Mouse (Mus musculus) spleen, postnatal 14 days (tissue): ENCODE results near the gene Cry2.

Experiments
- DNase-seq, 2 experiments: peaks; one replicate each; pipeline ENCODE4 v3.0.0; 2021 to 2022; ENCODE audit warnings: low spot score in 2 of 2

Cry2 gene

GRCm38 (mm10) chr2:92388891-92389641, 44.8 kb downstream of the Cry2 start:
- DNase-seq, result peak in 1 of 2 experiments; percentile 8

GRCm38 (mm10) chr2:92388081-92388517, 45.7 kb downstream of the Cry2 start:
- no peak for DNase-seq

GRCm38 (mm10) chr2:92387646-92388045, 46.2 kb downstream of the Cry2 start:
- no peak for DNase-seq

GRCm38 (mm10) chr2:92386821-92387570, 46.8 kb downstream of the Cry2 start:
- no peak for DNase-seq

GRCm38 (mm10) chr2:92385113-92386051, 48.5 kb downstream of the Cry2 start:
- DNase-seq, result no peak

GRCm38 (mm10) chr2:92384101-92384500, 49.7 kb downstream of the Cry2 start:
- no peak for DNase-seq

- DNase-seq, result no peak
Observed at GRCm38 (mm10) chr2:92382759-92383158, 51.1 kb downstream of the Cry2 start.

- no peak for DNase-seq
Observed at GRCm38 (mm10) chr2:92381901-92382588, 51.8 kb downstream of the Cry2 start, which contains the start of gene 1700029I15Rik. Gene 1700029I15Rik, plus strand, starts transcription at chr2:92382538.

- DNase-seq, result no peak
Observed at GRCm38 (mm10) chr2:92381161-92381560, 52.7 kb downstream of the Cry2 start.

- DNase-seq, result no peak
Observed at GRCm38 (mm10) chr2:92380495-92381050, 53.3 kb downstream of the Cry2 start.

GRCm38 (mm10) chr2:92379783-92380494, 53.9 kb downstream of the Cry2 start:
- DNase-seq, result no peak

GRCm38 (mm10) chr2:92377320-92377719, 56.5 kb downstream of the Cry2 start:
- DNase-seq, result no peak

GRCm38 (mm10) chr2:92376300-92376699, 57.5 kb downstream of the Cry2 start:
- DNase-seq, result no peak

- no peak for DNase-seq
Observed at GRCm38 (mm10) chr2:92375788-92376187, 58.1 kb downstream of the Cry2 start.

- DNase-seq, result peak; percentile 80 to 86
Observed at GRCm38 (mm10) chr2:92375099-92375623, 58.7 kb downstream of the Cry2 start.

GRCm38 (mm10) chr2:92374514-92374913, 59.3 kb downstream of the Cry2 start, which contains the start of the genes Pex16 and Large2:
Gene Pex16, plus strand, starts transcription at chr2:92374676.
Gene Large2, minus strand, starts transcription at chr2:92374869.
- peak in 1 of 2 experiments; percentile 27 for DNase-seq

GRCm38 (mm10) chr2:92373437-92373813, 60.4 kb downstream of the Cry2 start:
- DNase-seq, result no peak

- no peak for DNase-seq
Observed at GRCm38 (mm10) chr2:92372767-92373436, 60.9 kb downstream of the Cry2 start.

GRCm38 (mm10) chr2:92371971-92372690, 61.7 kb downstream of the Cry2 start:
- no peak for DNase-seq
